Mouse (Mus musculus) thymus, adult 2 months (tissue): Measurements from ENCODE around the gene Usp12. TPM values are rescaled to one million over a fixed set of nuclear protein-coding genes. Genes with fewer than 3 reads are reported as not detected.
A peak's percentile ranks its signal among the peaks of the same experiment; 100 is the strongest.

ENCODE experiments used
- DNase-seq: peaks from one replicate; pipeline ENCODE4 v3.0.0; 2021
- H3K27ac ChIP-seq: fragments of 200-500 bp; 2 replicates; pipeline ENCODE4 v1.5.1; 2012; ENCODE audit warnings: low read length, control low read depth; ENCODE audit not compliant: control insufficient read depth, insufficient read depth
- H3K27me3 ChIP-seq: fragments of 200-500 bp; 2 replicates; pipeline ENCODE4 v1.6.1; 2012; ENCODE audit warnings: mild to moderate bottlenecking, low read length, moderate library complexity, mixed read lengths; ENCODE audit not compliant: control insufficient read depth, insufficient read depth
- H3K36me3 ChIP-seq: fragments of 200-500 bp; 2 replicates; pipeline ENCODE4 v1.6.1; 2012; ENCODE audit warnings: mild to moderate bottlenecking, low read length, moderate library complexity; ENCODE audit not compliant: control insufficient read depth, insufficient read depth
- H3K4me1 ChIP-seq: fragments of 200-500 bp; replicated peaks from 2 replicates; pipeline ENCODE4 v1.6.1; 2012; ENCODE audit warnings: low read length; ENCODE audit not compliant: control insufficient read depth, insufficient read depth
- H3K4me3 ChIP-seq: fragments of 200-500 bp; 2 replicates; pipeline ENCODE4 v1.5.1; 2012; ENCODE audit warnings: mild to moderate bottlenecking, low read length, control low read depth, moderate library complexity; ENCODE audit not compliant: control insufficient read depth, insufficient read depth
- CTCF ChIP-seq: fragments of 200-500 bp; IDR thresholded peaks from 2 replicates; pipeline ENCODE4 v1.5.1; 2012; ENCODE audit warnings: mild to moderate bottlenecking, control low read depth, low read length, moderate library complexity, borderline replicate concordance; ENCODE audit not compliant: control insufficient read depth, poor library complexity, insufficient read depth; ENCODE audit errors: extremely low read depth
- POLR2A ChIP-seq: fragments of 200-500 bp; IDR thresholded peaks from 2 replicates; pipeline ENCODE4 v1.6.1; 2012; ENCODE audit warnings: mild to moderate bottlenecking, low read length, control low read depth, moderate library complexity; ENCODE audit not compliant: control insufficient read depth, poor library complexity, insufficient read depth; ENCODE audit errors: extremely low read depth
- WGBS: fragments of 180-500 bp; shearing (Covaris S2); methylation state at CpG from one replicate; pipeline ENCODE4 v1.1.7; 2018; 5-methylcytosine and 5-hydroxymethylcytosine counted together
- polyA plus RNA-seq: library from polyadenylated mRNA; depleted of rRNA; stranded (reverse); fragments of >200 nt; gene quantifications from 2 replicates; pipeline ENCODE4 v1.2.3, GENCODE M21; 2012

The Usp12 gene
- polyA plus RNA-seq, 1 experiment, result 13.1 TPM

GRCm38 (mm10) chr5:146812866-146813265, 18.1 kb upstream of the Usp12 start:
- H3K4me3 ChIP-seq, result no peak overlapping the region
- TF ChIP-seq POLR2A, result no peak
- no peak for TF ChIP-seq CTCF
- WGBS, result 93% methylated on average over 5 of the region's 5 CpGs
- no peaks in the 10 kb centered on the region for H3K27me3 ChIP-seq
- no peak overlapping the region for H3K27ac ChIP-seq
- no peak for DNase-seq
- H3K4me1 ChIP-seq, result no peaks in the 10 kb centered on the region
- no peaks in the 10 kb centered on the region for H3K36me3 ChIP-seq

- Histone ChIP-seq H3K4me1 (no peaks in the 10 kb centered on the region), H3K36me3 (no peaks in the 10 kb centered on the region), H3K27ac (no peak overlapping the region), H3K4me3 (no peak overlapping the region), H3K27me3 (no peaks in the 10 kb centered on the region)
- 87% methylated on average over 5 of the region's 5 CpGs for WGBS
- DNase-seq, result no peak
- no peak for TF ChIP-seq POLR2A
- no peak for TF ChIP-seq CTCF
These were observed 15.1 kb upstream of the Usp12 start for GRCm38 (mm10) chr5:146809951-146810350.

GRCm38 (mm10) chr5:146806004-146806430, 11.2 kb upstream of the Usp12 start:
- Histone ChIP-seq H3K4me3 (no peak overlapping the region), H3K27ac (no peak overlapping the region)
- no peak for DNase-seq

GRCm38 (mm10) chr5:146798031-146798430, 3.2 kb upstream of the Usp12 start:
- DNase-seq, result no peak
- TF ChIP-seq POLR2A, result no peak
- no peak for TF ChIP-seq CTCF
- Histone ChIP-seq H3K27me3 (no peaks in the 10 kb centered on the region), H3K4me3 (no peak overlapping the region), H3K36me3 (no peaks in the 10 kb centered on the region), H3K27ac (no peak overlapping the region), H3K4me1 (peaks cover 7% of the 10 kb centered on the region; the same call in 1 of the 2 replicates)
- WGBS, result 85% methylated on average over 9 of the region's 9 CpGs

More at GRCm38 (mm10) chr5:146806004-146806430, 11.2 kb upstream of the Usp12 start:
- Histone ChIP-seq H3K4me1 (no peaks in the 10 kb centered on the region; the same call in 1 of the 2 replicates), H3K36me3 (no peaks in the 10 kb centered on the region), H3K27me3 (no peaks in the 10 kb centered on the region)
- no peak for TF ChIP-seq CTCF
- TF ChIP-seq POLR2A, result no peak
- WGBS, result 13% methylated on average over 8 of the region's 8 CpGs

GRCm38 (mm10) chr5:146795728-146796127, 922 bp upstream of the Usp12 start:
- no peak overlapping the region for H3K4me3 ChIP-seq
- peaks cover 16% of the 10 kb centered on the region for H3K4me1 ChIP-seq
- H3K27ac ChIP-seq, result no peak overlapping the region
- DNase-seq, result no peak
- WGBS, result 95% methylated on average over 13 of the region's 13 CpGs
- TF ChIP-seq CTCF, result no peak
- no peak for TF ChIP-seq POLR2A
- H3K36me3 ChIP-seq, result no peaks in the 10 kb centered on the region
- no peaks in the 10 kb centered on the region for H3K27me3 ChIP-seq

- TF ChIP-seq POLR2A (peak; percentile 45; the same call in 1 of the 2 replicates), CTCF (no peak)
These were observed 538 bp downstream of the Usp12 start for GRCm38 (mm10) chr5:146794084-146794852.

More at GRCm38 (mm10) chr5:146794084-146794852, 538 bp downstream of the Usp12 start:
- WGBS, result 2% methylated on average over 83 of the region's 83 CpGs
- DNase-seq, result peak; percentile 43
- Histone ChIP-seq H3K27me3 (no peaks in the 10 kb centered on the region), H3K36me3 (no peaks in the 10 kb centered on the region), H3K4me1 (peaks cover 20% of the 10 kb centered on the region), H3K27ac (peak overlapping the region; percentile 4; the same call in 1 of the 2 replicates), H3K4me3 (peak overlapping the region; percentile 91)
